Mouse (Mus musculus) left cerebral cortex, adult 9 months (tissue): Measurements from ENCODE around the gene Myzap.

Source experiments
- DNase-seq, 2 experiments: peaks; one replicate each; pipeline ENCODE4 v3.0.0; 2022; ENCODE audit warnings: low spot score in 2 of 2

Myzap gene

DNA sequence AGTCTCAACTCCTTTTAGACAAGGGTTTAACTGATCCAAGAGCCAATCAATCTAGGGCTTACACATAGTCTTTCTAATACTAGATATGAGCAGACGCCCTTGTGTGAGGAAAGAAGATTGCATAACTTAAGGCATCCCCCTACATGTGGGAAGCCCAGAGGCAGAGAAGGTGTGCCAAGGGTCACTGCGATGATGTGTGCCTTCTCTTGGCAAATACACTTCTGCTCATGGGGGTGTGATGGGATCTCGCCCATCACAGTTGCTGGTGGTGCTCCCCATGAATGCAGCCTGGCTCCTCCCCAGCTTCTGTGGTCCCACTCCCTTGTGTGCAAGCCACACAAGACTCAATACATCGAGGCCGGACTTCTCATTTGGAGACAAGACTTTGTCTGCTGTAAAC lies 47.3 kb downstream of the Myzap start:
- no peak for DNase-seq

DNA sequence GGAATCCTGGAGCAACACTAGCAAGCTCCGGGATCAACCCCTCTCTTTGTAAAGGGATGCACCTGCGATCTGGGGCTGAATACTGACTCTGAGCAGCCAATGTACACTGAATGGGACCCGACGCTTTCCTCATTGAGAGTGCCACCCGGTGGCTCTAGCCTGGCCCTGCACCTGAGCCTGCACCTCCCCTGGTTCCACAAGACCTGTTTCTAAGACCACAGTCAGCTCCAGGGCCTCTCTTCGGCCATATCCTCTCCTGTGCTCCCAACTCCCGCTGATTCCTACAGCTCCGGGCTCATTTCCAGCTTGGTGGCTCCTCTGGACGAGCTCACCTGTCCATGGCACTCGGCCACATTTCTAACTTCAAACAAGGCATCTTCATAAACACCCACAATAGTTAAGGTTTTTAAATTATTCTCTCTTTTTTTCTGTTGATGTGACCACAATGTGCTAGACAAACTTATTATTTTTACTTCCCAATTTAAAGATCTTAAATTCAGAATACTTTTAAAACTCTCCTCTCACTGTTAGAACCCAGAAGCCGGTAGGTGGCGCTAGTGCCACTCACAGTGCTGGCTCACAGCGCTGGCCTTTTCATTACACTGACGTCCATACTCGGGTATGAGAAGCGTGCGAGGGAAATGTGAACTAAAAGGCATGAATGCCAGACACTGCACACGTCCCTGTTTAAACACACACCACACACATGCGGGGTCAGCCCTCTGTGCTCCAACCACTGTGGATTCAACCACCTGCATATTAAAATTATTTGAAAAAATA lies 48.5 kb downstream of the Myzap start:
- DNase-seq, result peak in 1 of 2 experiments; percentile 80

DNA sequence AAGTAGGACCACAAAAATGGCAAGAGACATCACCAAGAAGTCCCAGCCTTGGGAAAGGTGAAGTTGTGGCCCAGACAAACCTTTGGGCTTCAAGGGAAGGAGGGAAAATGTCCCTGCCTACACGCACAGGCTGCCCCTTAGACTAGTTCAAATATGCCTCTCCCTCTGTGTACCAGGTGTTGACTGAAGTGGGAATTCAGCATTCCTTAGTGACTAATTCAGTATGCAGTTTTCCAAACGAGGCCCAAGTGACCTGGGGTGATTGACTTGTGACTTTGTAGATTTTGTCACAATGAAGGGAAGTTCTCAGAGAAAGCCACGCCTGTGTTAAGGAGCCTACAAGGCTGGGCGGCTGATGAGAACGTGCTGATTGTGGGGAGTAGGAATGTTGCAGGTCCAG lies 49.9 kb downstream of the Myzap start:
- DNase-seq, result no peak

DNA sequence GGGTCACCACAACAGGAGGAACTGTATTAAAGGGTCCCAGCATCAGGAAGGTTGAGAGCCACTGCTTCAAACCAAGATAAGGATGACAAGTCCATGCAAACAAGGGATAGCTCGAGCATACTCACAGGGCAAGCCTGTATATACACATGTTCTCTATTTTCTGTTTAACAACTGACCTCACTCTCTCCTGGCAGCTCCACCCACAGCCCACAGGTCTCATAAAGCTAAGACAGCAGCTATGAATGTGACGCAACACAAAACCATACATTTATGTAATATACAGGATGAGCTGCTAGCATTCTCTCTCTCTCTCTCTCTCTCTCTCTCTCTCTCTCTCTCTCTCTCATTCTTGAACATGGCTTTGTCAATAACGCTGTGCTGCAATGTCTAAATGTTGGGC lies 51.4 kb downstream of the Myzap start:
- DNase-seq, result no peak

DNA sequence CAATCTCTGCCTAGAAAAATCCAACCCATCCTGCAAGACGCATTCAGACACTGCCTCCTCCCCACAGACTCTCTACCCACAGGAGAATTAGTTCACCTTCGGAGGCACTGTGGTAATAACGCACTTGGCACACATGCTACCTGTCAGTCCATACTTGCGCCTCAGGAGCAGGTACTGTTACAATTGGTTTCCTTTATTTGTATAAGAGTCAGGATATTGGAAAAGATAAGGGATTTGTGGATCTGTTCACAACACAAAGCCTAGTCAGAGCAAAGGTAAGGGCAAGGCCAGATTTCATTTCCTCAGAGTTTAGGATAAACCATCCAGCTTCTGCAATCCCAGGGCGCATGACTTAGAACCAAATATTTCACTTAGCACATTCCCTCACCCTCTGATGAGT lies 56.4 kb downstream of the Myzap start:
- no peak for DNase-seq

DNA sequence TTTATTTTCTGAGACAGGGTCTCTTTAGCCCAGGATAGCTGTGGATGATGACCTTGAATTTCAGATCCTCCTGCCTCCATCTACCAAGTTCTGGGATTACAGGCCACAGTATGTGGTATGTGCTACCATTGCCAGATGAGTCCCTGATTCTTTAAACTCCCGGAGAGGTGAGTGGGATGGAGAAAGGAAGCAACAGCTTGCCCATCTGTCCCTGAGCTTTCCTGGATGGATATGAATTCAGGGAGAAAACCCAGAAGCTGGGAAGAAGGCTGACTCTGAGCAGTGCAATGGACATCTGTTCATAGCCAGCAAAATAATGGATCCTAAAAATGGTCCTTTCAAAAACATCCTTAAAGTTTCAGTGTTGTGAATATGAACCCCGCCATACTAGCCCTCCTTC lies 57.1 kb downstream of the Myzap start:
- peak in 1 of 2 experiments; percentile 40 for DNase-seq

DNA sequence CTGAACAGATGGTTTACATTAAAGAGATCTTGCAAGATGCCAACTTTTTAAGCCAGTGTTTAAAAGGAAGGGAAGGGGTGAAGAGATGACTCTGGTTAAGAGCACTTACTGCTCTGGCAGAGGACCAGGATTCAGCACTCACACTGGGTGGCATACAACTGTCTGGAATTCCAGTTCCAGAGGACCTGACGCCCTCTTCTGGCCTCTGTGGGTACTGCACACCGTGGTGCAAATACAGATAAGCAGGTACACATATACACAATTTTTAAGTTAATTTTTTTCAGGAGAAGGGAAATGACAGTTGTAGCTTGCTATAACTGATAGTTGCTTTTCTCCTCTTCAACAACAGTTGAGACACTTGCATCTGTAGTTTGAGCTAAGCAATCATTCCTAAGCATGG lies 62.2 kb downstream of the Myzap start:
- no peak for DNase-seq

DNA sequence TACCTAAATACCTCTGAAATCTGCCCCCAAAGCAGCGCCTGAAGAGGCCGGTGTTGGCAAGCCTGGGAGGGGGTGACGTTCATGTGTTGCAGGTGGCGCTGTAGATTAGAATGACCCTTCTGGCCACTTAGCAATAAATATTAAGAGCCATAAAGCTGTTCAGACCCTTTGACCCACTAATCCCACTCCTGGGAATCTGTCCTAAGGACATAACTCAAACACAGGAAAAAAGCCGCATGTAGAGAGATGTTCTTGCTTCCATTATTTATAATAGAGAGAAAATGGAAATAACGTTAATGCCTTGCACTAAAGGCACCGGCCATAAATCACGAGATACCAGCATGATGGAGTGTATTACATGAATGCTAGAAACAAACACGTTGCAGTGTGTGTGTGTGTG lies 64.7 kb downstream of the Myzap start:
- DNase-seq, result no peak

DNA sequence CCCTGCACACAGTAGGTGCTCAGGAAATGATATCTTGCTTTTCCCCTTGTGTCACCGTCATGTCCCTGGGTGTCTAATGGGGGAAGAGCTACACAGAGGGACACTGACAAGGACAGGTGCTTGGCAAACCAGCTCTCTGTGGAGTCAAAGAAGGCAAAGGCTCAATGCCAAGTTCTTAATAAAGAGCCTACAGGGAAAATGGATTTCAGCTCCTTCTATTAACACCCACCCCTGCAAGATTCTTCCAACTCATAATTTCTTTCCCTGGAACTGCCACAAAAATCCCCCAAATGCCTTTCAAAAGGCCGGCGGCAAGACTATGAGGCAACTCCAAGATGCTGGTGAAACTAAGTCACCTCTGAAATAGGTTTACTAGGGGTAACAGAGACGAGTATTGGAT lies 68.3 kb downstream of the Myzap start:
- no peak for DNase-seq

DNA sequence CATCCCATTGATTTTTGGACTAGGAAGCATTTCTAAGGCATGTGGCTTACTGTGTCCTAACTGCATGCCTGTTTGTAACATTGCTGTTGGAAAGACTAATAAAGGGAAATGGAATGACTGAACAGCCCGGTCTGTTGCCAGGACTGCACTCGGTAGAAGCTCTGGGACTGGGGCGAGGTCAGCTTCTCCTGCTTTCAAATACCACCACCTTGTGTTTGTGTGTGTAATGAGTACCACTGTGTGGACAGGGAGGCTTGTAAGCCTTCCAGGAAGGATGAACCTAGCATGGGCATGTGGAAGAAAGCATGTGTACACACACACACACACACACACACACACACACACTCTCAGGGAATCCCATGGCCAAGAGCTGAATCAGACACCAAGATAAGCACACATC lies 72.3 kb downstream of the Myzap start:
- no peak for DNase-seq

DNA sequence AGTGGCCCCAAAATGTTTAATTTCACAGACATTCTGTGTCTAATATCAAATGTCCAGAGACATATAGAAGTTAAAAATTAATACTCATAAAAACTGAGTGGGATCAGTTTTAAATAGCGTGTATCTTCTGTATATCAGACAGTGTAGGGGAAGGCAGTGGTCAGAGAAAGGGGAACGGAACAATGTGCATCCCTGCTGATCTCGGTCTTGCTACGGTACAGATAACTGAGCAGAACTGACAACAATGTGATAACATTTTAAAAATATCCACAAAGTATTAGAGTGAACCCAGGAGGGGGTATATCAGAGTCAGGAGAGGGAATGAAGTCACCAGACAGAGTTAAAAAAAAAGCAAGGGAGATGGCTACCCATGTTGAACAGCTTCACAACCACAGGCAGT lies 74.7 kb downstream of the Myzap start:
- DNase-seq, result no peak

DNA sequence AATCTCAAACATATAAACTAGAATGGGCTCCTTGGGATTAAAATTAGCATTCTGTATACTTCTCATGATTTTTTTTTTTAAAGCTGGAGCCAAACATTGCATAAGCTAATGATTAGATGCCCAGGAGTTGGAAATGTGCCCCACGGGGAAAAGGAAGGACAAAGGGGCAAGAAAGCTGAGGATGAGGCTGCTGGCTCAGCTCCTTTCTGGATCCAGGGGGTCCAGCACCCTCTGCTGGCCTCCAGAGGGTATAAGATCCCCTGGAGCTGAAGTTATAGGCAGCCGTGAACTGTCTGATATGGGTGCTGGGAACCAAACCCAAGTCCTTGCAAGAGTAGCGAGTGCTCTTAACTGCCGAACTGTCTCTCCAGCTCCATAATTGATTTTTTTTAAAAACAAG lies 76.3 kb downstream of the Myzap start:
- no peak for DNase-seq

DNA sequence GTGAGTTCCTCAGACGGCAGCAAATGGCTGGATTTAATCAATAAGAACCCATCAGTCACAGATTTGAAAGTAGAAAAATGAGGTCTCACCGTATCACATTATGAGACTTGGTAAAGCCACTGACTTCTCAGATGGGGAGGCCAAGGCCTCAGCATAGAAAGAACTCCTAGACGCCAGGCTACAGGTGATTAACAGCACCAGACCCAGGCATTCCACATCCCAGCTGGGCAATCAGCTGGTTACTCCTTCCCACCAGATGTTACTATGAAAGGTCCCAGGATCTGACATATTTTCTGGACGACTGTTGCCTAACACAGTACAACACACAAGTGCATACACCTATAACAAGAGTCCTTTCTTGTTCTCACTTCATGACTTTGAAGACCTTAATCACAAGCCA lies 78.6 kb downstream of the Myzap start:
- DNase-seq, result no peak

DNA sequence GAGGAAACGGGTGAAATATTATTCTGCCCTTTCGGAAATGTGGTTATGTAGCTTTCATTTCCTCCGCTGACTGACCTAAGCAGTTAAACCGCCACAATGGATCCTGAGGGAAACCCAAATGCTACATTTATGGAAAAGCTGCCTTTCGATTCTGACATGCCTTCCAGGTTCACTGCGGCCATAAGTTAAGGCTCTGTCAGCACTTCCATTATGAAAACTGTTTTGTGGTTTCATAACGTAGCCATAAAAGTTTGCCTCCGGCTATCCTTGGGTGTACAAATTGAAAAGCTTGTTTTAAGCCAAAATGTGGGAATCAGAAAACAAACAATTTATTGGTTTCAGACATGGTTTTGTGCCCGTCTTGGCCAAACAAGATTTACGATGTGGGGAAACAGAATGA lies 79.3 kb downstream of the Myzap start:
- no peak for DNase-seq

DNA sequence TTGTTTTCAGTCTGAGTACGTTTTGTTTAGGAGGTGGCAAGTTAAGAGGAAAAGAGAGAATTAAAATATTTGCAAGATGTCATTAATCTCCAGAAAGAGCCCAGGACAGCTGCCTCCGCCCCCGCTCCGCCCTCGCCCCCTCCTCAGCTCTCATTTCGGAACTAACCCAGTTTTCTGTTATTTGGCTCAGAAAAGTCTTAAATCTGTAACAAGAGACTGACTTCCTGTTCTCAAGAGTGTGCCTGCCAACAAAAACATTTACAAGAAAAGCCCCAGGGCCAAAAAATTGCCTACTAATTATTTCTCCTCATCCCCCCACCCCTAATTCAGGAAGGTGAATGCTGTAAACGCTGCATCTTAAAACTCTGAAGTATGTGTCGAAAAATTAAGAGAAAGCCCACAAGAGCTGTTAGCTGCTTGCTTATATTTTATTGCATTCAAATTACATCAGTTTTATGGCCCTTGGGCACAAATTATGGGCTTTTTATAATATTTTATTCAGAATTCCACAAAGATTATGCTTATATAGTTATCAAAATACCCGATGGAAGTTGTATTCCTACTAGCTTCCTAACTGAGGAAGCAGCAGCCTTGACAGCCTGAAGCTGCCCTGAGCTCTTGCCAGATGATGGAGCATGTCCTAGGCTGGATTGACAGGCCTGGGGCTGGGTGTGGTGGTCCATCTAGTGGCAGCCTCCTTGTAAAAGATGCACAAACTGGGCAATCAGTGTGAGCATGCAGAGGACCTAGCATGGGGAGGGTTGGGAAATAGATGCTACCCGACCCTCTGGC lies 93.6 kb downstream of the Myzap start:
- no peak for DNase-seq

DNA sequence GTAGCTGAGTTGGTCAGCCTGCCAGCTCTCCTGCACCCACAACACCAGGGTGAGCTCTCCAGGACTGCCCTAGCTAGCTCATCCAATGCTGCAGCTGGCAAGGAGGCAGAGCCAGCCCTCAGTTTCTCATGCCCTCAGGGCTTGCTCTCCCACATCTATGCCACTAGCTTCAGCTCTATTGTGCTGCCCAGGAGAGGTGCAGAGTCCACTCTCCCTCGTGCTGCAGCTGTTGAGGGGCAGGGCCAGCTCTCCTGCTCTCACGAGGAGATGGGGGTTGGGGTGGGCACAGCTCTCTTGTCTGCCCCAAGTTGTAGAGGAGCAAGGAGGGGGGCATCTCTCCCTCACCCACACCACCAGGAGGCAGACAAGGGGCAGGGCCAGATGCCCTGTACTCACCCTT lies 95.5 kb downstream of the Myzap start:
- DNase-seq, result no peak

DNA sequence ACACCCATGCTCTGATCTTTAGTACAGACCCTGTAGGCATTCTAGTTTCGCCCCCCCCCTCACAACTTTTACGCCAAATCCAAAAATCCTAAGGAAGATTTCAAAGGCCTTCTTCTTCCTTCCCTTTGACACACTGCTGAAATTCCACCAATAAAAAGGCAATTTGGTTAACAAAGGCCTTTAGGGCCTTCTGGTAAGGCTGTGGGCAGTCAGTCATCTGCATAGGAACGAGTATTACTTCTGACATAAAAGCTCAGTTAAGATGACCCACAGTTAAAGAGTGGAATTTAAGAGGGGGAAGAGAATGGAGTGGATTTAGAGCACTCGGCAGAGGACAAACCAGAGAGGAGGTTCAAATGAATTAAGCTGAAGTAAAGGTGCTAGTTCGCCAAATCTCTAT lies 98.4 kb downstream of the Myzap start:
- no peak for DNase-seq

DNA sequence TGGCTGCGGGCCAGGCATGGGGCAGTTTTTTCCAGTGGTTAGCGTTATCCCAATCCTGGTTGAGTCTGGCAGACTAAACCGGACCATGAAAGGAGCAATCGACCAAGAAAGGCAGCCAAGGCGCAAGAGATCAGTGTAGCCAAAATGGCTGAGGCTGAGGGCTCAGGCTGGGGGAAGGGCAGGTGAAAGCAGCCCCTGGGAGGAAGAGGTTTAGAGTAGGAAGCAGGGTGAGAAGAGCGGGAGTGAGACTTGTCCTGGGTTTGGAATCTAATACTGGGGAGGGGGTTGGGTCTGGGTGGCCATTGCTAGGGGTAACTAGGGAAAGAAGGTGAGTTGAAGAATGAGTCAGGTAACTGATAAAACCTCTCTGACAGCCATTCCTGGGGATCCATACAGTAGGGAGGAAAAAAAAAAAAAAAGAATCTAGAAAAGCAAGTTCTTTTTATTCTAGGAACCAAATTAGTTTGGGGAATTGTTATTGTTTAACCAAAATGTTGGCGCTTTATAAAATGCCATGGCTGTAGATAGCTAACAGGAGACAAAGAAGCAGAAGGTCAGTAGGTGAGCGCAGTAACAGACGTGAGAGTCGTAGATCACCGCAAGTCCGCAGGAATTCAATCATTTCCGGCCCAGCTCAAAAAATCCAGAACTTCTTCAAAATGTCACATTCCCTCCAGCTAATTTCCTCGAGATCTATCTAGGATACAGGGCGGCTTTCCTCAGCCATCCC lies 99.7 kb downstream of the Myzap start:
- DNase-seq, result no peak

DNA sequence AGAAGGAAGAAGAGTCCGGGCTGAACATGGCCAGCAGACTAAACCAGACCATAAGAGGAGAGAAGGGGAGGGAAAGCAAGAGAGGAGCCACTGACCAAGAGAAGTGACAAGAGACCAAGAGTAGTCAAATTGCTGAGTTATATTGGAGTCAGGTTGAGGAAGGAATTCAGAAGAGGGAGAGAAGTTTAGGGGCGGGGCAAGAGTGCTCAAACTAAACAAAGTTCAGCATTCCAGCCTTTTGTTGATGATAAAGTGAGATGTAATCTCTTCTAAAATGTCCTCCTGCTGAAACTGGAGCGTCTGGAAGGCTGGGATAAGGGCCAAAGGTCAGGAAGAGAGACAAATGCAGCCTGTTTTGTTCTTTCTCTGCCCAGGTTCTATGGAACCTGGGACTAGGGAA lies 102.1 kb downstream of the Myzap start:
- no peak for DNase-seq

DNA sequence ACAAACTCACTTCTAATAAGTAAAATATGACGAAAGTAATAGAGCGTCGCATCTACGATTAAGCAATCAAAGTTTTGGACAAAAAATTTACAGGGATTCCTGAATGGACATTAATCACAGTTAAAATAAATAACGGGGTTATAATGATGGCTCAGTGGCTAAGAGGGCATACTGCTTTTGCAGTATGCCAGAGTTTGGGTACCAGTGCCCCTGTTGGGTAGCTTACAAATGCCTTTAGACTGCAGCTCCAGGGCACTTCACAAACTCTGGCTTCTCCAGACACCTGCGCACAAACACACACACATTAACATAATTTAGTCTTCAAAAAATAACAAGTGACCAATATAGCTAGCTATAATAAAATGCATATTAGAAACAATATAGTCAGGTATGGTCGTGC lies 106.0 kb downstream of the Myzap start:
- DNase-seq, result no peak

DNA sequence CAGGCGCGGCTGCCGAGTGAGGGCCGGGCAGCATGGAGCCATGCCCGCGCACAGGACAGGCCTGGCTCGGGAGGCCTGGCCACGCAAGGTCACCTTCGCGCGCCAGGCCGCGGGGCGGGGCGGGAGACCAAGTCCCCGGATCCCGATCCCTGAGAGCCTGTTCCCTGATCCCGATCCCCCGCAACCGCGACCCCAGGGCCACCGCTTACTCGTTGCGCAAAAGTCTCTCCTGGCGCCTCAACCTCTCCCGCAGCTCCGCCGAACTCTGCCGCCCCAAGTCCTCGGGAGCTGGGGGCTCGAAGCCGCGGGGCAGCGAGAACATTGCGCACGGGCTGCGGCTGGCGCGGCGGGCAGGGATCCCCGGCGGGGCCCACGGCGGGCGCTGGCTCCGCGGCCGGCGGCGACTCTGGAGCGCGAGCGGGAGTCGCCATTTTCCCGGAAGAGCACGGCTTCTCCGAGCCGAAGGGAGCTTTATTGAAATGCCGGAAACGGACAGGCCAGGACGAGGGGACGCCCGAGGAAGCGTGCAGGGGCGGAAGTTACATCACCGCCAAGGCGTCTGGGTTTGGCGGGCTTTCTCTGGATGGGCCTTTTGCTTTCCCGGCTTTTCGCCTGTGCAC lies 106.6 kb downstream of the Myzap start, which contains the start of gene Polr2m:
TSS of gene Polr2m (minus strand) at position 461 of the 620 bp plus-strand sequence.
- peak; percentile 76 to 91 for DNase-seq

DNA sequence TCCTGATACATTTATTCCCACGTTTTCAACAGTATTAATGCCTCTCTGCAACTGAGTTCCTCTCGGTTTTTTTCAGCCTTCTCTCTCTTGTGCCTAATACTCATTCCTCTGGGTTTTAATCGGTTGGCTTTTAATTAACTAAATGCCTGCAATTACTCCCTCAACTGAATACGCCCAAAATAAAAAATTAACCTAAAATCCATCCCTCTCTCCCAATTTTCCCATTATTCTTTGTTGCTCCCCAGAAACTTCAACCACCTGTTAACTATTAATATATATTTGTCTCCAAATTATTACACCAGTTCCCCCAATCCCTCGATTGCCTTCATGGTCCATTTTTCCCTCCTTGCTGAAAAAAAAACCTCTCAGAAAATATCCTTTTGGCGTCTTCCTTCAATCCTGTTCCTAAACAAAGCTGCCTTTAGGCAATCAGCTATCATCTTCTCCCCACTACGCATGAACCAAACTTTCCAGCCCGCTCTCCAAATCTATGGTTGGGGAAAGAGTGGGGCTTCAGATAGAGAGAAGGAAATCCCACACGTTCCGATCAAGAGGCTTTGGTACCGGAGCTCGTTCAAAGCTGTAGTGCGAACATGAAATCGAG lies 107.2 kb downstream of the Myzap start:
- DNase-seq, result peak in 1 of 2 experiments; percentile 40
